Mouse (Mus musculus) granulocyte monocyte progenitor cell, adult 5-6 weeks (primary cell): Measurements from ENCODE around the gene Muc1. TPM values are rescaled to one million over a fixed set of nuclear protein-coding genes. Genes with fewer than 3 reads are reported as not detected.

Experiments used
- total RNA-seq, 2 experiments: library from RNA; stranded (forward) in 1 of 2; stranded (reverse) in 1 of 2; fragments of 200-712, 200-1000 nt in 1 of 2; fragments of >200 nt in 1 of 2; fragmentation: Nextera tagmentation in 1 of 2; gene quantifications; 2 replicates each; pipeline ENCODE4 v1.2.3; 2014 to 2017

The Muc1 gene
- total RNA-seq, 2 experiments from 2014 or later = not detected

Other genes starting within 250 kb of the Muc1 start
- gene Rusc1, start 135.7 kb upstream of the Muc1 start, total RNA-seq (2014; fragmentation: Nextera tagmentation) = 34.0 and 34.2 TPM in 2 replicates
- 11.4 and 19.3 TPM in 2 replicates for gene Rusc1, start 135.7 kb upstream of the Muc1 start, total RNA-seq (2017)
- gene Gm43738, start 128.0 kb upstream of the Muc1 start, total RNA-seq (2014; fragmentation: Nextera tagmentation) = not detected in 2 replicates
- gene Gm43738, start 128.0 kb upstream of the Muc1 start, total RNA-seq (2017) = not detected in 2 replicates
- 161 and 178 TPM in 2 replicates for gene Fdps, start 127.1 kb upstream of the Muc1 start, total RNA-seq (2014; fragmentation: Nextera tagmentation)
- gene Fdps, start 127.1 kb upstream of the Muc1 start, total RNA-seq (2017) = 198 and 245 TPM in 2 replicates
- gene Pklr, start 92.9 kb upstream of the Muc1 start, total RNA-seq (2014; fragmentation: Nextera tagmentation) = 0.32 TPM in 1 of 2 replicates, not detected in the other
- 0.26 and 0.43 TPM in 2 replicates for gene Pklr, start 92.9 kb upstream of the Muc1 start, total RNA-seq (2017)
- 0.77 TPM in 1 of 2 replicates, not detected in the other for gene Hcn3, start 68.9 kb upstream of the Muc1 start, total RNA-seq (2014; fragmentation: Nextera tagmentation)
- 0.56 and 0.82 TPM in 2 replicates for gene Hcn3, start 68.9 kb upstream of the Muc1 start, total RNA-seq (2017)
- gene Clk2, start 64.3 kb upstream of the Muc1 start, total RNA-seq (2014; fragmentation: Nextera tagmentation) = 74.6 and 80.2 TPM in 2 replicates
- 51.8 and 67.1 TPM in 2 replicates for gene Clk2, start 64.3 kb upstream of the Muc1 start, total RNA-seq (2017)
- gene Scamp3, start 51.6 kb upstream of the Muc1 start, total RNA-seq (2014; fragmentation: Nextera tagmentation) = 59.6 and 99.0 TPM in 2 replicates
- gene Scamp3, start 51.6 kb upstream of the Muc1 start, total RNA-seq (2017) = 32.9 and 37.2 TPM in 2 replicates
- 23.9 and 27.2 TPM in 2 replicates for gene Fam189b, start 45.9 kb upstream of the Muc1 start, total RNA-seq (2014; fragmentation: Nextera tagmentation)
- gene Fam189b, start 45.9 kb upstream of the Muc1 start, total RNA-seq (2017) = 2.5 and 2.9 TPM in 2 replicates
- 39.7 and 74.2 TPM in 2 replicates for gene Gba, start 26.1 kb upstream of the Muc1 start, total RNA-seq (2014; fragmentation: Nextera tagmentation)
- 49.3 and 50.5 TPM in 2 replicates for gene Gba, start 26.1 kb upstream of the Muc1 start, total RNA-seq (2017)
- not detected in 2 replicates for gene Thbs3, start 13.9 kb upstream of the Muc1 start, total RNA-seq (2014; fragmentation: Nextera tagmentation)
- 0.13 TPM in 1 of 2 replicates, not detected in the other for gene Thbs3, start 13.9 kb upstream of the Muc1 start, total RNA-seq (2017)
- 78.6 and 102 TPM in 2 replicates for gene Mtx1, start 2.0 kb upstream of the Muc1 start, total RNA-seq (2014; fragmentation: Nextera tagmentation)
- 76.4 and 114 TPM in 2 replicates for gene Mtx1, start 2.0 kb upstream of the Muc1 start, total RNA-seq (2017)
- 312 and 315 TPM in 2 replicates for gene Krtcap2, start 16.9 kb downstream of the Muc1 start, total RNA-seq (2014; fragmentation: Nextera tagmentation)
- gene Krtcap2, start 16.9 kb downstream of the Muc1 start, total RNA-seq (2017) = 376 and 384 TPM in 2 replicates
- 3.7 and 6.0 TPM in 2 replicates for gene Trim46, start 17.3 kb downstream of the Muc1 start, total RNA-seq (2014; fragmentation: Nextera tagmentation)
- gene Trim46, start 17.3 kb downstream of the Muc1 start, total RNA-seq (2017) = 0.52 and 2.8 TPM in 2 replicates
- 31.2 and 122 TPM in 2 replicates for gene Dpm3, start 30.3 kb downstream of the Muc1 start, total RNA-seq (2014; fragmentation: Nextera tagmentation)
- 86.0 and 91.7 TPM in 2 replicates for gene Dpm3, start 30.3 kb downstream of the Muc1 start, total RNA-seq (2017)
- 55.0 and 80.7 TPM in 2 replicates for gene Slc50a1, start 41.5 kb downstream of the Muc1 start, total RNA-seq (2014; fragmentation: Nextera tagmentation)
- gene Slc50a1, start 41.5 kb downstream of the Muc1 start, total RNA-seq (2017) = 62.0 and 65.0 TPM in 2 replicates
- gene Efna1, start 52.1 kb downstream of the Muc1 start, total RNA-seq (2014; fragmentation: Nextera tagmentation) = not detected in 2 replicates
- gene Efna1, start 52.1 kb downstream of the Muc1 start, total RNA-seq (2017) = not detected in 2 replicates
- not detected in 2 replicates for gene Efna3, start 93.9 kb downstream of the Muc1 start, total RNA-seq (2014; fragmentation: Nextera tagmentation)
- not detected in 2 replicates for gene Efna3, start 93.9 kb downstream of the Muc1 start, total RNA-seq (2017)
- 0.66 and 2.1 TPM in 2 replicates for gene Efna4, start 109.0 kb downstream of the Muc1 start, total RNA-seq (2014; fragmentation: Nextera tagmentation)
- gene Efna4, start 109.0 kb downstream of the Muc1 start, total RNA-seq (2017) = not detected in 2 replicates
- 42.7 and 80.7 TPM in 2 replicates for gene Adam15, start 120.9 kb downstream of the Muc1 start, total RNA-seq (2014; fragmentation: Nextera tagmentation)
- 34.8 and 44.8 TPM in 2 replicates for gene Adam15, start 120.9 kb downstream of the Muc1 start, total RNA-seq (2017)
- gene Dcst2, start 132.9 kb downstream of the Muc1 start, total RNA-seq (2014; fragmentation: Nextera tagmentation) = not detected in 2 replicates
- gene Dcst2, start 132.9 kb downstream of the Muc1 start, total RNA-seq (2017) = not detected in 2 replicates
- not detected in 2 replicates for gene Dcst1, start 136.2 kb downstream of the Muc1 start, total RNA-seq (2014; fragmentation: Nextera tagmentation)
- not detected in 2 replicates for gene Dcst1, start 136.2 kb downstream of the Muc1 start, total RNA-seq (2017)
- 8.5 and 18.6 TPM in 2 replicates for gene Zbtb7b, start 165.7 kb downstream of the Muc1 start, total RNA-seq (2014; fragmentation: Nextera tagmentation)
- gene Zbtb7b, start 165.7 kb downstream of the Muc1 start, total RNA-seq (2017) = 7.5 and 14.0 TPM in 2 replicates
- gene Lenep, start 173.7 kb downstream of the Muc1 start, total RNA-seq (2014; fragmentation: Nextera tagmentation) = 0.64 and 2.1 TPM in 2 replicates
- gene Lenep, start 173.7 kb downstream of the Muc1 start, total RNA-seq (2017) = not detected in 2 replicates
- 27.5 and 41.7 TPM in 2 replicates for gene Flad1, start 182.8 kb downstream of the Muc1 start, total RNA-seq (2014; fragmentation: Nextera tagmentation)
- 15.3 and 16.2 TPM in 2 replicates for gene Flad1, start 182.8 kb downstream of the Muc1 start, total RNA-seq (2017)
- gene Cks1b, start 189.3 kb downstream of the Muc1 start, total RNA-seq (2014; fragmentation: Nextera tagmentation) = 178 and 260 TPM in 2 replicates
- gene Cks1b, start 189.3 kb downstream of the Muc1 start, total RNA-seq (2017) = 194 and 212 TPM in 2 replicates
- 51.2 and 75.8 TPM in 2 replicates for gene Shc1, start 189.4 kb downstream of the Muc1 start, total RNA-seq (2014; fragmentation: Nextera tagmentation)
- gene Shc1, start 189.4 kb downstream of the Muc1 start, total RNA-seq (2017) = 37.7 and 49.1 TPM in 2 replicates
- gene Pygo2, start 201.2 kb downstream of the Muc1 start, total RNA-seq (2014; fragmentation: Nextera tagmentation) = 18.9 and 35.2 TPM in 2 replicates
- gene Pygo2, start 201.2 kb downstream of the Muc1 start, total RNA-seq (2017) = 8.8 and 8.9 TPM in 2 replicates
- 9.7 TPM in 2 replicates for gene Pbxip1, start 207.6 kb downstream of the Muc1 start, total RNA-seq (2014; fragmentation: Nextera tagmentation)
- gene Pbxip1, start 207.6 kb downstream of the Muc1 start, total RNA-seq (2017) = 7.8 and 12.2 TPM in 2 replicates
- gene Pmvk, start 225.5 kb downstream of the Muc1 start, total RNA-seq (2014; fragmentation: Nextera tagmentation) = 13.3 and 20.7 TPM in 2 replicates
- 9.5 and 22.8 TPM in 2 replicates for gene Pmvk, start 225.5 kb downstream of the Muc1 start, total RNA-seq (2017)